Mouse (Mus musculus) midbrain, postnatal 0 days (tissue): ENCODE data around the gene Slc37a1. TPM values are rescaled to one million over a fixed set of nuclear protein-coding genes. Genes with fewer than 3 reads are reported as not detected.
A peak's percentile ranks its signal among the peaks of the same experiment; 100 is the strongest.

Source experiments
- ATAC-seq: fragments of 200-750 bp; cut with Nextera tagmentation; 2 replicates; pipeline ENCODE4 v1.8.0; 2017; ENCODE audit warnings: moderate number of reproducible peaks, mild to moderate bottlenecking, moderate TSS enrichment, moderate library complexity; ENCODE audit not compliant: low FRiP score
- DNase-seq: peaks from one replicate; pipeline ENCODE4 v3.0.0-alpha.2; 2015; ENCODE audit warnings: low spot score
- H3K27ac ChIP-seq: fragments of 300-500 bp; sonication (generic); 2 replicates; pipeline ENCODE4 v1.5.1; 2014; ENCODE audit warnings: low read depth, mild to moderate bottlenecking, low read length, mixed read lengths
- H3K27me3 ChIP-seq: fragments of 300-500 bp; sonication (generic); 2 replicates; pipeline ENCODE4 v1.6.1; 2014; ENCODE audit warnings: low read length, control low read depth, mixed read lengths; ENCODE audit not compliant: insufficient read depth
- H3K36me3 ChIP-seq: fragments of 300-500 bp; sonication (generic); 2 replicates; pipeline ENCODE4 v1.6.1; 2014; ENCODE audit warnings: low read length, control low read depth, mixed read lengths; ENCODE audit not compliant: insufficient read depth
- H3K4me1 ChIP-seq: fragments of 300-500 bp; sonication (generic); 2 replicates; pipeline ENCODE4 v1.6.1; 2014; ENCODE audit warnings: mild to moderate bottlenecking, control low read depth, antibody characterized with exemption, low read length, mixed read lengths; ENCODE audit not compliant: insufficient read depth
- H3K4me2 ChIP-seq: fragments of 300-500 bp; sonication (generic); 2 replicates; pipeline ENCODE4 v1.6.1; 2014; ENCODE audit warnings: low read depth, mild to moderate bottlenecking, low read length, mixed read lengths; ENCODE audit not compliant: poor library complexity, severe bottlenecking
- H3K4me3 ChIP-seq: fragments of 300-500 bp; sonication (generic); 2 replicates; pipeline ENCODE4 v1.5.1; 2014; ENCODE audit warnings: low read depth, mild to moderate bottlenecking, low read length, moderate library complexity
- H3K9ac ChIP-seq: fragments of 300-500 bp; sonication (generic); replicated peaks from 2 replicates; pipeline ENCODE4 v1.6.1; 2014; ENCODE audit warnings: mild to moderate bottlenecking, low read length, moderate library complexity, mixed read lengths; ENCODE audit not compliant: poor library complexity, severe bottlenecking
- H3K9me3 ChIP-seq: fragments of 300-500 bp; sonication (generic); 2 replicates; pipeline ENCODE4 v1.6.1; 2016; ENCODE audit warnings: low read length, control low read depth
- CTCF ChIP-seq: IDR thresholded peaks from 2 replicates; pipeline ENCODE4 v1.5.1; 2016; ENCODE audit warnings: antibody characterized with exemption, mild to moderate bottlenecking
- WGBS: fragments of 180-500 bp; shearing (Covaris S2); extraction: QIAGEN DNeasy Blood & Tissue Kit; methylation state at CpG from one replicate; pipeline ENCODE4 v1.1.7; 2014; 5-methylcytosine and 5-hydroxymethylcytosine counted together
- polyA plus RNA-seq: library from polyadenylated mRNA; unstranded; fragments of >200 nt; fragmentation: Nextera tagmentation; extraction: Ambion mirVana; gene quantifications from 2 replicates; pipeline ENCODE4 v1.2.1, GENCODE M21; 2015
- total RNA-seq: library from RNA; depleted of rRNA; stranded (reverse); fragments of >200 nt; gene quantifications from 2 replicates; pipeline ENCODE4 v1.2.3, GENCODE M21; 2014

Gene Slc37a1
- total and polyA plus RNA-seq, 2 experiments from 2014 or later: 6.9 to 11.0 TPM

GRCm38 (mm10) chr17:31259825-31260224 lies 26.8 kb upstream of the Slc37a1 start:
- whole genome bisulfite sequencing: 74% methylated on average over 4 of the region's 4 CpGs
- H3K4me2 ChIP-seq: no peak overlapping the region
- no peak overlapping the region for H3K9ac ChIP-seq
- H3K36me3 ChIP-seq: no peaks in the 10 kb centered on the region
- ATAC-seq: no peak
- H3K9me3 ChIP-seq: no peaks in the 10 kb centered on the region
- H3K27me3 ChIP-seq: no peaks in the 10 kb centered on the region
- H3K4me3 ChIP-seq: no peak overlapping the region
- TF ChIP-seq CTCF: peak; percentile 27; the same call in 1 of the 2 replicates
- H3K4me1 ChIP-seq: peaks cover under 1% of the 10 kb centered on the region; the same call in 1 of the 2 replicates
- H3K27ac ChIP-seq: no peak overlapping the region
- no peak for DNase-seq

GRCm38 (mm10) chr17:31260430-31260829 lies 26.2 kb upstream of the Slc37a1 start:
- no peak for TF ChIP-seq CTCF

GRCm38 (mm10) chr17:31261352-31261751 lies 25.2 kb upstream of the Slc37a1 start:
- Histone ChIP-seq H3K9me3 (no peaks in the 10 kb centered on the region), H3K4me2 (no peak overlapping the region), H3K27me3 (no peaks in the 10 kb centered on the region), H3K4me3 (no peak overlapping the region), H3K27ac (no peak overlapping the region), H3K9ac (no peak overlapping the region), H3K36me3 (no peaks in the 10 kb centered on the region), H3K4me1 (no peaks in the 10 kb centered on the region)
- ATAC-seq (no peak), DNase-seq (no peak)
- 90% methylated on average over 6 of the region's 6 CpGs for WGBS
- TF ChIP-seq CTCF: no peak

More at GRCm38 (mm10) chr17:31260430-31260829, 26.2 kb upstream of the Slc37a1 start:
- no peak for DNase-seq
- Histone ChIP-seq H3K27ac (no peak overlapping the region), H3K27me3 (no peaks in the 10 kb centered on the region), H3K4me3 (no peak overlapping the region), H3K9me3 (no peaks in the 10 kb centered on the region), H3K36me3 (no peaks in the 10 kb centered on the region), H3K9ac (no peak overlapping the region), H3K4me1 (no peaks in the 10 kb centered on the region), H3K4me2 (no peak overlapping the region)
- ATAC-seq: no peak
- 94% methylated on average over 7 of the region's 7 CpGs for WGBS

DNA sequence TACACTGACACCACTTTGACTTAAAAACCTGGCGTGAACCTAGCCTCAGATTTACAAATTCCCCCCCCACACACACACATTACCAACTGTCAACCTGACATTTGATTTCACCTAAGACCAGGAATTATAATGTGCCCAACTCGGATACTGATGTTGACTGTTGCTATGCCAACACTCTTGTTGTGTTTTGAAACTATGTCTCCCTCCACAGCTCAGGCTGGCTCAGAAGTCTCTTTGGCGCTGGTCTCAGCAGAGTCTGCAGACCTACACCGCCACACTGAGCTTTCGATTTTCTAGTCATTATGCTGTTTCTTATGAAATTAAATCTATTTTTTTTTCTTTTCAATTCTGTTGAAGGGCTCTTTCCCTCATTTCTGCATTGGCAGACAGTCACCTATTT lies 23.9 kb upstream of the Slc37a1 start:
- DNase-seq (peak; percentile 24), ATAC-seq (no peak)
- Histone ChIP-seq H3K27ac (no peak overlapping the region), H3K9me3 (no peaks in the 10 kb centered on the region), H3K4me3 (no peak overlapping the region), H3K4me1 (no peaks in the 10 kb centered on the region), H3K27me3 (no peaks in the 10 kb centered on the region), H3K36me3 (no peaks in the 10 kb centered on the region), H3K4me2 (no peak overlapping the region), H3K9ac (no peak overlapping the region)
- 40% methylated on average over 5 of the region's 5 CpGs for WGBS
- TF ChIP-seq CTCF: no peak

- H3K4me3 ChIP-seq: no peak overlapping the region
- H3K9me3 ChIP-seq: no peaks in the 10 kb centered on the region
- no peak overlapping the region for H3K4me2 ChIP-seq
- 85% methylated on average over 5 of the region's 5 CpGs for WGBS
- no peaks in the 10 kb centered on the region for H3K4me1 ChIP-seq
- ATAC-seq: no peak
- no peak overlapping the region for H3K9ac ChIP-seq
- H3K27me3 ChIP-seq: no peaks in the 10 kb centered on the region
- no peaks in the 10 kb centered on the region for H3K36me3 ChIP-seq
- no peak for TF ChIP-seq CTCF
- DNase-seq: no peak
- H3K27ac ChIP-seq: no peak overlapping the region
These were observed 22.8 kb upstream of the Slc37a1 start for GRCm38 (mm10) chr17:31263770-31264169.

DNA sequence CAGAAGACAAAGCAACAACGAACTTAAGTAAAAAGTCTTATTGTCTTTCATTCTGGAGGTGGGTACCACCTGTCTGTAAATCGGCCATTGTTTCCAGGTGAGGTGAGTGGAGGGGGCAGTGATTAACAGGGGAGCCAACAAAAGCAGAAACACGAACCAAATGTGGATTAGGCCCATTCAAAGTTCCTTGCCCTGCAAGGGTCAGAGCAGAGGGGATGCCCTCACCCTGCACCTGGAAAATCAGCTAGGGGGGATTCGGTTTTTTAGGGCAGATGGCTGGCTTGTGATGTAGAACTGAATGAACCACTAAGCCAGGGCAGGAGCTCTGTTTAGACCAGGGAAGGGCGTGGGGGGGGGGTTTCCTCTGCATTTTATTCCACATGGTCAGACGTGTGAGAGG lies 22.2 kb upstream of the Slc37a1 start:
- 51% methylated on average over 6 of the region's 6 CpGs for WGBS
- ATAC-seq: no peak
- no peak overlapping the region for H3K4me2 ChIP-seq

More for the DNA sequence above, 22.2 kb upstream of the Slc37a1 start:
- Histone ChIP-seq H3K4me1 (no peaks in the 10 kb centered on the region), H3K9me3 (no peaks in the 10 kb centered on the region), H3K36me3 (no peaks in the 10 kb centered on the region), H3K27ac (no peak overlapping the region), H3K4me3 (no peak overlapping the region), H3K27me3 (no peaks in the 10 kb centered on the region), H3K9ac (no peak overlapping the region)
- TF ChIP-seq CTCF: no peak
- DNase-seq: no peak
